Mouse (Mus musculus) liver, embryonic 14.5 days (tissue): ENCODE measurements at regions not wholly inside any gene's neighbourhood (a gene's known extent, or its start where the extent isn't known, plus 50 kb on each side); places are given as distances from the start of the nearest gene placed in this dataset.

ENCODE experiments used
- CTCF ChIP-seq: IDR thresholded peaks from 2 replicates; pipeline ENCODE4 v1.5.1; 2016; ENCODE audit warnings: antibody characterized with exemption, low read depth, control low read depth
- EP300 ChIP-seq: IDR thresholded peaks from 2 replicates; pipeline ENCODE4 v1.6.1; 2016; ENCODE audit warnings: antibody characterized with exemption, low read depth

DNA sequence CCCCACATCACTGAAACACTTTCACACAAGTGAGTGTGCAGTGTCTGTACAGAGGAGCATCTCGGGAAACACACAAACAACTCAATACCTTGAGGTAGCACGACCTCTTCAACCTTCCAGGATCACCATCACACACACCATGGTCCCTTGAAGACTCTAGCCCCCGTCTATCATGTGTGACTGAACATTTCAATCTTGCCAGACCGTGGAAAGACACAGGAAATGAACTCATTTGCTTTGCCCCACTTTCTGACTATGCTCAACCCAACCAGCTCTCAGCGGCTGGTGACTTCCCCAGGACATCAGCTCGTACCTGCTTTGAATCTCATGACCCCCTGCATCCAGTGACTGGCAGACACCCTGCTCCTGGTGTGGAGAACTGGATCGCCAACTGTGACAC is 219.6 kb downstream of the Bcl11b start:
- TF ChIP-seq CTCF (no peak), EP300 (no peak)
